Mouse (Mus musculus): ENCODE data around the gene Gm27029. TPM values are rescaled to one million over a fixed set of nuclear protein-coding genes. Genes with fewer than 3 reads are reported as not detected.
A peak's percentile ranks its signal among the peaks of the same experiment; 100 is the strongest.
"Not testable (repeated sequence)": the region's sequence is repeated elsewhere in the genome, so short reads cannot be mapped to it uniquely, and the experiment has no call there.

Gene Gm27029
- 6.7 and 14.0 TPM in 2 replicates for polyA plus RNA-seq (2016; fragmentation: Nextera tagmentation; extraction: Ambion mirVana)

- Histone ChIP-seq H3K9ac (peak within 1 kb of the TSS; percentile 83), H3K27me3 (replicated peaks) (no peaks in the 10 kb centered on the region), H3K4me2 (peak within 1 kb of the TSS; percentile 98), H3K4me1 (replicated peaks) (peaks cover 29% of the 10 kb centered on the region), H3K27ac (ENCODE audit: poor library complexity, severe bottlenecking) (peak within 1 kb of the TSS; percentile 96), H3K4me3 (peak within 1 kb of the TSS; percentile 89), H3K9me3 (replicated peaks) (no peaks in the 10 kb centered on the region), H3K36me3 (peaks cover 25% of the 10 kb centered on the region)
- 2% methylated on average over 23 of the region's 23 CpGs for WGBS
- peak; percentile 63 for ATAC-seq (ENCODE audit: insufficient number of reproducible peaks, low FRiP score)
These were observed at the start of gene Gm27029 for GRCm38 (mm10) chr11:101424105-101424851. Gene Gm27029, minus strand, starts transcription at chr11:101424796.

DNA sequence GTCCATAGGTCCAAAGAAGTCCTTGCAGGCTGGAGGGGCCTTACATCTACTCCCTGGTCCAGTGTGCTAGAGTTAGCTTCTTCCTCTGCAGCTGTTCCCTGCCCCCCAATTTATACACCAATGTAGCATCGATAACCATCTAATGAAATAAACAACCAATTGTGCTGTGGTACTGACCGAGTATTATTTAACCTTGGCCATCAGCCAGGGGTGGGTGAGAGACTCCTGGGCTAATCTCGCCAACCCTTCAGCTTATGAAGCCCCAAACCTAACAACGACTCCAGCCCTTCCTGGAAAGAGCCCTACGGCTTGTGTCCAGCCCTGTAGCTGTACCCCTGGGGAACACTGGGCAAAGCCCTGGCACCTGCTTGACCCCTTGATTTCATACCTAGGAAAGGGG, 49.7 kb upstream of the Gm27029 start:
- no peaks in the 10 kb centered on the region for H3K36me3 ChIP-seq
- no peaks in the 10 kb centered on the region for H3K9me3 ChIP-seq (replicated peaks)
- H3K4me2 ChIP-seq = no peak overlapping the region
- peaks cover 31% of the 10 kb centered on the region for H3K4me1 ChIP-seq (replicated peaks)
- WGBS = 70% methylated on average over 5 of the region's 5 CpGs
- no peak for ATAC-seq (ENCODE audit: insufficient number of reproducible peaks, low FRiP score)
- no peak overlapping the region for H3K27ac ChIP-seq (ENCODE audit: poor library complexity, severe bottlenecking)
- no peak overlapping the region for H3K4me3 ChIP-seq
- H3K9ac ChIP-seq = no peak overlapping the region
- H3K27me3 ChIP-seq (replicated peaks) = no peaks in the 10 kb centered on the region

DNA sequence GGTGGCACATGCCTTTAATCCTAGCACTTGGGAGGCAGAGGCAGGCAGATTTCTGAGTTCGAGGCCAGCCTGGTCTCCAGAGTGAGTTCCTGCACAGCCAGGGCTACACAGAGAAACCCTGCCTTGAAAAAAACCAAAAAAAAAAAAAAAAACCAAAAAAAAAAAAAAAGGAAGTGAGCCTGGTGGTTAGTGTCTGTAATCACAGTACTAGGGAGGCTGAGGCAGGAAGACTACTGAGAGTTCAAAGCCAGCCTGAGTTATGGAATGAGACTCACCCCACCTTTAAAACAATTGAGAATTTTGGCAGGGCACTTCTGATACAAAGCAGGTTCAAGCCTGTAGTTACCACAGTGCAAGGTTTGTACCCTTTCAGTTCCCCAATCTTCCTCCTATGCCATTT, 49.1 kb upstream of the Gm27029 start:
- not testable (repeated sequence) for H3K4me2 ChIP-seq; H3K36me3 ChIP-seq; H3K4me3 ChIP-seq; H3K27me3 ChIP-seq (replicated peaks); H3K9ac ChIP-seq; ATAC-seq (ENCODE audit: insufficient number of reproducible peaks, low FRiP score); H3K9me3 ChIP-seq (replicated peaks); H3K27ac ChIP-seq (ENCODE audit: poor library complexity, severe bottlenecking)
- H3K4me1 ChIP-seq (replicated peaks) = peaks cover 30% of the 10 kb centered on the region
- 85% methylated on average over 1 of the region's 1 CpGs for WGBS

- H3K27ac ChIP-seq (ENCODE audit: poor library complexity, severe bottlenecking) = no peak overlapping the region
- ATAC-seq (ENCODE audit: insufficient number of reproducible peaks, low FRiP score) = no peak
- no peak overlapping the region for H3K4me2 ChIP-seq
- no peaks in the 10 kb centered on the region for H3K27me3 ChIP-seq (replicated peaks)
- no peaks in the 10 kb centered on the region for H3K36me3 ChIP-seq
- H3K9me3 ChIP-seq (replicated peaks) = no peaks in the 10 kb centered on the region
- no peak overlapping the region for H3K4me3 ChIP-seq
- H3K9ac ChIP-seq = no peak overlapping the region
- H3K4me1 ChIP-seq (replicated peaks) = peaks cover 34% of the 10 kb centered on the region
- WGBS = 43% methylated on average over 7 of the region's 7 CpGs
These were observed 47.7 kb upstream of the Gm27029 start for GRCm38 (mm10) chr11:101472336-101472735.

DNA sequence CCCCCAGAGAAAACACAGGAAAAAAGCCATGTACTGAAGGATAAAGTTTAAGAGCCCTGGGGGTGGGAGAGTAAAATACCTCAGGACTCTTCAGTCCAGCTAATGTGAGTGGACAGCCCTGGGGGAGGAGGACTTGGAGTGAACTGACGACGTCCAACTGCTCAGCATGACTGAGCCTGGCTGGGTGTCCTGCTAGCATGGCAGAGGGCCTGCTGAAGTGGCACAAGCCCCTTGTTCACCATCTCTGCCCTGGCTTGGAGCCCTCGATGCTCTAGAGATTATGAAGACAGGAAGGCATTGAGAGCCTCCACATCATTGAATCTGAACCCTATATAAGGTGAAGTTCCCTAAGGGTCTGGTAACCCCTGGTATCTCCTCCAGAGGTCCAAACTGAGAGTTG, 47.3 kb upstream of the Gm27029 start:
- no peak overlapping the region for H3K9ac ChIP-seq
- no peak for ATAC-seq (ENCODE audit: insufficient number of reproducible peaks, low FRiP score)
- H3K27me3 ChIP-seq (replicated peaks) = no peaks in the 10 kb centered on the region
- H3K4me1 ChIP-seq (replicated peaks) = peaks cover 38% of the 10 kb centered on the region
- no peak overlapping the region for H3K4me2 ChIP-seq
- H3K9me3 ChIP-seq (replicated peaks) = no peaks in the 10 kb centered on the region
- H3K36me3 ChIP-seq = no peaks in the 10 kb centered on the region
- WGBS = 40% methylated on average over 3 of the region's 3 CpGs
- no peak overlapping the region for H3K27ac ChIP-seq (ENCODE audit: poor library complexity, severe bottlenecking)
- no peak overlapping the region for H3K4me3 ChIP-seq

DNA sequence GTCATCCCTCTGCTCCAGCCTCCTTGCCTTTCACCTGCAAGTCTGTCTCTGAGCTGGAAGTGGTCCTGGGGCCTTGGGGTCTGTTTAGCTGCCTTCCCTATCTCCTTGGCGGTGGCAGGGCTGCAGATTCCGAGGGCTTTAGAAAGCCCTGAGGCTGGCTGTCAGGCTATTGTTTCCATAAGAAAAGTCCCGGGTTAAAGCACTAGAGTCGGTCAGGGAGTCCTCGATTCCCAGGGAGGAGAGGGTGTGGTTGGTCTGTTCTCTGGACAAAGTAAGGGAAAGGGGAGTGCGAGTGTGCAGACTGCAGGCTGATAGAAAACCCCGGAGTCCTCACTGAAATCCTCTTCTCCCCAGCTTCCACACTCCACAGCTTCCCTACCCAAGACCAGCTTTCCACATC, 45.6 kb upstream of the Gm27029 start:
- peak overlapping the region; percentile 39; the same call in 1 of the 2 replicates for H3K27ac ChIP-seq (ENCODE audit: poor library complexity, severe bottlenecking)
- peaks cover 42% of the 10 kb centered on the region for H3K4me1 ChIP-seq (replicated peaks)
- no peaks in the 10 kb centered on the region for H3K27me3 ChIP-seq (replicated peaks)
- peak overlapping the region; percentile 22 for H3K4me2 ChIP-seq
- H3K9me3 ChIP-seq (replicated peaks) = no peaks in the 10 kb centered on the region
- ATAC-seq (ENCODE audit: insufficient number of reproducible peaks, low FRiP score) = no peak
- 29% methylated on average over 7 of the region's 7 CpGs for WGBS
- H3K36me3 ChIP-seq = no peaks in the 10 kb centered on the region
- H3K9ac ChIP-seq = peak overlapping the region; percentile 26; the same call in 1 of the 2 replicates
- H3K4me3 ChIP-seq = no peak overlapping the region

DNA sequence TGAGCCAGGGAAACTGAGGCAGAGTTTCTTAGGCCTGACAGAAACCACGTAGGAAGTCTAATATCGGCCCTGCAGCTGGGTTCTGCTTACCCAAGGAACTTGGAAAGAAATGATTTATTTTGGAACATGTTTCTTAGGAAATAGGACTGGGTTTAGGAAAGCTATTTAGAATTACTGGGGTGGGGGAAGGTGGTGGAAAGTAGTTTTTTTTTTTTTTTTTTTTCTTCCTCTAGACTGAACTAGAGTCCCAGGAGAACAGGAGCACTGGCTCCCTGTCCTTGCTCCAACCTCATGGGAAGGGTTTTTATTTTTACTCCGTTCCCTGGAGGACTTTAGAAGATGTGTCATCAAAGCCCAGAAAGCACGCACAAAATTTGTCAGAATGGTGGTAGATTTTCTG, 44.6 kb upstream of the Gm27029 start:
- Histone ChIP-seq H3K9ac (peak overlapping the region; percentile 87), H3K4me1 (replicated peaks) (peaks cover 46% of the 10 kb centered on the region), H3K4me2 (peak overlapping the region; percentile 95), H3K9me3 (replicated peaks) (no peaks in the 10 kb centered on the region), H3K27ac (ENCODE audit: poor library complexity, severe bottlenecking) (no peak overlapping the region), H3K36me3 (no peaks in the 10 kb centered on the region), H3K4me3 (peak overlapping the region; percentile 77), H3K27me3 (replicated peaks) (no peaks in the 10 kb centered on the region)
- WGBS = 60% methylated on average over 4 of the region's 4 CpGs
- ATAC-seq (ENCODE audit: insufficient number of reproducible peaks, low FRiP score) = no peak

- peak overlapping the region; percentile 87 for H3K9ac ChIP-seq
- H3K4me1 ChIP-seq (replicated peaks) = peaks cover 50% of the 10 kb centered on the region
- peak overlapping the region; percentile 95 for H3K4me2 ChIP-seq
- H3K36me3 ChIP-seq = no peaks in the 10 kb centered on the region
- no peaks in the 10 kb centered on the region for H3K27me3 ChIP-seq (replicated peaks)
- peak overlapping the region; percentile 44; the same call in 1 of the 2 replicates for H3K27ac ChIP-seq (ENCODE audit: poor library complexity, severe bottlenecking)
- no peak for ATAC-seq (ENCODE audit: insufficient number of reproducible peaks, low FRiP score)
- H3K9me3 ChIP-seq (replicated peaks) = no peaks in the 10 kb centered on the region
- WGBS = 5% methylated on average over 13 of the region's 13 CpGs
- peak overlapping the region; percentile 77 for H3K4me3 ChIP-seq
These were observed 44.1 kb upstream of the Gm27029 start for GRCm38 (mm10) chr11:101468731-101469130.

GRCm38 (mm10) chr11:101468263-101468688, 43.7 kb upstream of the Gm27029 start:
- WGBS = 1% methylated on average over 30 of the region's 31 CpGs
- ATAC-seq (ENCODE audit: insufficient number of reproducible peaks, low FRiP score) = no peak; the same call in 1 of the 2 replicates
- Histone ChIP-seq H3K36me3 (no peaks in the 10 kb centered on the region), H3K27me3 (replicated peaks) (no peaks in the 10 kb centered on the region), H3K9ac (peak overlapping the region; percentile 87), H3K4me2 (peak overlapping the region; percentile 95), H3K4me1 (replicated peaks) (peaks cover 53% of the 10 kb centered on the region), H3K9me3 (replicated peaks) (no peaks in the 10 kb centered on the region), H3K4me3 (peak overlapping the region; percentile 77), H3K27ac (ENCODE audit: poor library complexity, severe bottlenecking) (peak overlapping the region; percentile 44)

DNA sequence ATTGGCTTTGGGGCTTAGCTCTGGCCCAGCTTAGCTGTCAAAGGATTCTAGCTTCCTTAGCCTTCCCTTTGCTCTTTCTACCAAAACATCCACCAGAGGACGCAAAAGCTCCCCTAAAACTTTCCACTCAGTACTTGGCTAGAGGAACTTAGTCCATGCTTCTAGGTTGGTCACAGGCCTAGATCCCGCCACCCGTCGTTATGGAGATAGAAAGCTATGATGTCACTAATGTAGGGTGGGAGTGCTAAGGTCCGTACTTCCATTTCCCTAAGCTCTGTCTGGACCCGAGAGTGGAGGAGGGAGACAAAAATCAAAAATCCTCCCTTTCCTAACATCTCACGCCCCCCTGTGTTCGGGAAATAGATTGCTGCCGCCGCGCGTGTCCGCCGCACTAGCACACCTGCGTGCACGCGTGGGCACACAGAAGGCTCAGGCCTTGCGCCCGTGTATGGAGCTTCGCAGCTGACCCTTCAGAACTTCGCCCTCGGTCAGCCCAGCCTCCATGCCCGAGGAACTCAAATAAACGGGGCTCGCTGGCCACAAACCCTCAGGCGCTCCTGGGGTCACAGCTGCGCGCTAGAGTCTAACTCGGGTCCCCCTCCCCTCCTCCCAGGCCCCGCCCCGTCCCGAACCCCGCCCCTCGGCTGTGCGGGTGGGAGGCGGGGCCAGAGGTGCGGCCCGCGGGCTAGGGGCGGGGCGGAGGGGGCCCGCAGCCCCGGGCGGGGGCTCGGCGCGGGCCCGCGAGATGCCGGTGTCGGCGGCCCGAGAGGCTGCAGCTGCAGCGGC, 43.1 kb upstream of the Gm27029 start:
- peak overlapping the region; percentile 95 for H3K4me2 ChIP-seq
- no peaks in the 10 kb centered on the region for H3K27me3 ChIP-seq (replicated peaks)
- WGBS = under 1% methylated on average over 51 of the region's 54 CpGs
- H3K27ac ChIP-seq (ENCODE audit: poor library complexity, severe bottlenecking) = peak overlapping the region; percentile 44
- peaks cover 56% of the 10 kb centered on the region for H3K4me1 ChIP-seq (replicated peaks)
- H3K9me3 ChIP-seq (replicated peaks) = no peaks in the 10 kb centered on the region
- 0 out of 2 replicates have a peak, but pooled peaks cover under 1% of the 10 kb centered on the region for H3K36me3 ChIP-seq
- H3K4me3 ChIP-seq = peak overlapping the region; percentile 77
- peak; percentile 83 for ATAC-seq (ENCODE audit: insufficient number of reproducible peaks, low FRiP score)
- H3K9ac ChIP-seq = peak overlapping the region; percentile 87

- Histone ChIP-seq H3K4me3 (peak overlapping the region; percentile 93), H3K4me2 (peak overlapping the region; percentile 92), H3K36me3 (peaks cover 12% of the 10 kb centered on the region), H3K4me1 (replicated peaks) (peaks cover 52% of the 10 kb centered on the region)
- H3K9ac ChIP-seq; ATAC-seq (ENCODE audit: insufficient number of reproducible peaks, low FRiP score); H3K9me3 ChIP-seq (replicated peaks); H3K27me3 ChIP-seq (replicated peaks); H3K27ac ChIP-seq (ENCODE audit: poor library complexity, severe bottlenecking): not testable (repeated sequence)
- WGBS = 52% methylated on average over 5 of the region's 5 CpGs
These were observed 42.0 kb upstream of the Gm27029 start for GRCm38 (mm10) chr11:101466552-101466950.
